Mouse (Mus musculus) spleen, adult 2 months (tissue): Measurements from ENCODE around the gene Kcnc1.
A peak's percentile ranks its signal among the peaks of the same experiment; 100 is the strongest.

Source experiments
- CTCF ChIP-seq: fragments of 200-500 bp; IDR thresholded peaks from 2 replicates; pipeline ENCODE4 v1.5.1; 2011; ENCODE audit warnings: mild to moderate bottlenecking, inconsistent platforms; ENCODE audit not compliant: insufficient read depth, insufficient read length, insufficient replicate concordance; ENCODE audit errors: extremely low read depth
- POLR2A ChIP-seq: fragments of 200-500 bp; IDR thresholded peaks from 2 replicates; pipeline ENCODE4 v1.6.1; 2011; ENCODE audit warnings: low read depth, low read length, inconsistent platforms

DNA sequence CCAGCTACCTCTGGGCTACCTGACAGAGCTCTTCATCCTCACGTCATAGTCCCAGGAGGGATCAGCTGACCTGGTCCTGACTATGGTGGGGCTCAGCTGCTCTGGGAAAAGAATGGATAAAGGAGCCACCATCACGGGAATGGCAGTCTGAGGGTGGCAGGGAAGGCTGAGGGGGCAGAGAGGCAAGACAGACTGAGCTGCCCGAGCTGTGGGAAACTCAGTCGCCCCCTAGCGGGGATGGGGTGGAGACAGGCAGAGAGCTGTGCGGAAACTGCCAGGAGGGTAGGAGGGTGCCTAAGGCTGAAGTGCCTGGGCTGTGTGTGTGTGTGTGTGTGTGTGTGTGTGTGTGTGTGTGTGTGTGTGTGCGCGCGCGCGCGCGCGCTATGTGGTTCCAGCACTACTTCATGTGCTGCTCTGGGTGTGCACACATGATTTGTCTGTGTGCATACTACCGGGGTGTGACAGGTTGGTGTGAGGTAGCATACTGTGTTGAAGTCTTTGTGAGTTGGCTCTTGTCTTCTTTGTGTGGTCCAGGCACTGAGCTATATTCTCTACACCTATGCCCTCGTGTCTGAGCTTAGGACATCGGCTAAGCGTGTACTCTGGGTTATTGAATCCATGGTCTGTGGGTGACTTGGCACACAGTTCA is 26.6 kb downstream of the Kcnc1 start:
- TF ChIP-seq CTCF (peak; percentile 71), POLR2A (no peak)
